Mouse (Mus musculus): ENCODE measurements around the gene Itgb1bp1.

The Itgb1bp1 gene

DNA sequence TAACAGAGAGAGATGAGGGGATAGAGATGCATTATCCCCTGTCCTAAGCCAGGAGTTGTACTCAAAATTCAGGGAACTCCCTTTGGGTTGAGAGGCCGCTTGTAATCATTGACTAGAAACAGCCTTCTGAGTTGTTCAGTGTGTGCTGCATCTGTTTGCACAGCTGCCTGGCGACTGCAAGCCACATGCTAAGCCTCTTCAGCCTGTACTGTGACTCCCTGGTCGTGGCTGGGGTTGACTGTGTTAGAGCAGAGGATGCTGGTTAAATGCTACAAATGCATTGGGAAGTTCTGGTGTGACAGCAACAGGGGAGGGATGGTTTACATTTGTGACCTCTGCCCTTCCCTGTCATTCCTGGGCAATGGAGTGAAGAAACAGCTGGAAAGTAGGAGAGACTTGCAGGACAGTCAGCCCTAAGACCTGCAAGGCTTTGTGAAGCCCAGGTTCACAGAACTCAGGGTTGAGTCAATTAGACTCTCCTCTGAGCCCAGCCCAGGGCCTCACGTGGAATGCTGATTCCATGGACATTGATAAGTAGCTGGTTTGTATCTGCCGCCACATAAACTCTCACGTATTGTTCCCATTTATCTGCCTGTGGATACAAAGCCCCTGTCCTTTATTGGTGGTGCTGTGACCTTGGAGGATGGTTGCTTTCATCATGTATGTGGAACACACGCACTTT, 38.2 kb downstream of the Itgb1bp1 start:
- DNase-seq (ENCODE audit: low spot score in 2 of 2): no peak

DNA sequence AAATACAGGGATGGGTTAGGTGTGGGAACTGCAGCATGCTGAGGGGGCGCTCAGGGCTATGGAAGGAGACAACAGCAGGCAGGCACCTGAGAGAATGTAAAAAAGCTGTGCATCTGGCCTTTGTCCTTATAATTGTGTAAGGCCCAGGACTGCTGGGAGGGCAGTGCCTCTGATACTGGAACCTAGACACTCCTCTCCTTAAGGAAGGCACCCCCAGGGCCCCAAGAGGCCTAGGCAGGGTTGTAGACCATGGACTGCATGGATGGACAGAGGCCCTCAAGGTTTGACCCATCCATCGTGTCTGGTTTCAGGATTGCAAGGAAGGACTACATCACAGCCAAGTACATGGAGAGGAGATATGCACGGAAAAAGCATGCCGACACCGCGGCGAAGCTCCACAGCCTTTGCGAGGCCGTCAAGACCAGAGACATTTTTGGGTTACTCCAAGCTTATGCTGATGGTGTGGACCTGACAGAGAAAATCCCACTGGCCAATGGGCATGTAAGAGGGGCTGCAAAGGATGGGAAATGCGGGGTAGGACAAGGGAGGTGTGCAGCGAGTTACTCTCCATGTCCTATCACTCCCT, 41.6 kb downstream of the Itgb1bp1 start:
- no peak for DNase-seq (ENCODE audit: low spot score in 2 of 2)

DNA sequence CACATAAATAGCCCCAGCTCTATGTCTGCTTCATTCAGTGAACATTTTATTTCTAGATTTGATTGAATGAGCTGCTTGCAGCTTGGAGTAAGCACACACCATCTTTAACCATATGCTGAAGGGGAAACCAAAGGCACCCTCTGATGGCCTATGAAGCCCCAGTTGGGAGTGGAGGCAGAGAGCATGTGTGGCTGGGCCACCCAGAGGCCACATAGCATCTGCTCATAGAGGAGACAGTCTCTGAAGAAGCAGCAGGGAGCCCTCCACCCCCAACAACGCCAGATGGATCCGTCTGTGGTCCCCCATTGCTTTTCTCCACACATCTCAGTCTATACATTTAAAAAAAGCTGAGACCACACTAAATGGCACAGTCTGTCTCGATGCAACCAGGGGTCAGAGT, 44.1 kb downstream of the Itgb1bp1 start:
- DNase-seq (ENCODE audit: low spot score in 2 of 2): no peak

DNA sequence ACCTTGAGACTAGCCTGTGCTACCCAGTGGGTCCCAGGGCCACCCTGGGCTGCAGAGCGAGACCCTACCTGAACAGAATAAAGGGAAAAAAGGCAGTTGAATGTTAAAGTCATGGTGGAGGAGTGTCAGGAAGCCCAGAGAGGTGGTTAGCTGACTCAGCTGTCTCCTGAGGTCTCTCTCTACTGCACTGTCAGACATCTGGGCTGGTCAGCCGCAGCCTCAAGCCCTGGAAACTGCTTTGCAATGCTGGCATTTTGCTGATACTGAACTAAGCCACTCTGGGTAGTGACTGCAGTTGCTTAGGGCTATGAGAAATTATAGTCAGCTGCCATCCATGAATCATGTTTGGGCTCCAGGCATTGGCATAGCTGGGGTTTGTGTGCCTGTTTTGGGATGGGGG, 51.5 kb downstream of the Itgb1bp1 start:
- DNase-seq (ENCODE audit: low spot score in 2 of 2): no peak

DNA sequence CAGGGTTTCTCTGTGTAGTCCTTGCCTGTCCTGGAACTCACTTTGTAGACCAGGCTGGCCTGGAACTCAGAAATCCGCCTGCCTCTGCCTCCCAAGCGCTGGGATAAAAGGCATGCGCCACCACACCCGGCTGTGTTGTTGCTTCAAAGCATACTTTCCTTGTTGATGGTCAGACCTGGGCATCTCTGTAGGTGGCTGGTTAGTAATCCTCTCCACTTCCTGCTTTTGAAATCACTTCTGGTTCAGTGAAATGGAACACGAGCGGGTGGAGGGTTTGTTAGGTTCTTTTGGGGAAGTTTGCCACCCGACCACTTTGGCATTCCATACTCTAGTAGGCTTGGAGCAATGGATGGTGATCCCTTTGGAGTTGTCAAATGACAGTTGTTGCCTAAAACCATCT, 52.4 kb downstream of the Itgb1bp1 start:
- DNase-seq (ENCODE audit: low spot score in 2 of 2): no peak

DNA sequence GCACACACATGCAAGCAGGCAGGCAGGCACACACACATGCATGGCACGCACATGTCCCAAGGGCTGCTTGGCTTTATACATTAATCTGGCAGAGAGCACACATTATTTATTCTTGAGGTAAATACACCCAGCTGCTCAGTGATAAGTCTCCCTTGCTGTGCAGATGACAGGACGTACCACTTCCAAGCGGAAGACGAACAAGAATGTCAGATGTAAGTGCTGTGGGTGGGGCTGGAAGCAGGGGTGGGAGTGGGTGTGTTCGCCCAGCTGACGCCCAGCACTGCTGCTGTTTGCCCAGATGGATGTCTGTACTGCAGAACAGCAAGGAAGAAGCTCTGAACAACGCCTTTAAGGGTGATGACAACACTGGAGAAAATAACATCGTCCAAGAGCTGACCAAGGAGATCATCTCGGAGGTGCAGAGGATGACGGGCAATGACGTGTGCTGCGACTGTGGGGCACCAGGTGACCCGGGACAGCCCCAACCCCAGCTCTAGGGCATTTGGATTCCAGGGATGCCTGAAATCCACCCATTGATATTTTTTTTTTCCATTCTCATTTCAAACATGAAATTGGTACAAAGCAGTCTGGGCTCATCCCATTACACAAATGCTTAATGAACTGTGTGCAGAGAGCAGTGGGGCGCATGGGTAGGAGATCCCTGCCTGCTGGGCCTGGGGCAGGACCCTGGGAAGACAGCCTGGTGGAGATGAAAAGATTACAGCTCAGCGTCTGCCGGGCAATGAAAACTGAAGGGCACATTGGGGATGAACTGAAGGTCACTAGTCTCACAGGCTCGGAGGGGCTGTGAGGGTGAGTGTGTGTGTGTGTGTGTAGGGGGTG, 56.8 kb downstream of the Itgb1bp1 start:
- DNase-seq (ENCODE audit: low spot score in 2 of 2): no peak

DNA sequence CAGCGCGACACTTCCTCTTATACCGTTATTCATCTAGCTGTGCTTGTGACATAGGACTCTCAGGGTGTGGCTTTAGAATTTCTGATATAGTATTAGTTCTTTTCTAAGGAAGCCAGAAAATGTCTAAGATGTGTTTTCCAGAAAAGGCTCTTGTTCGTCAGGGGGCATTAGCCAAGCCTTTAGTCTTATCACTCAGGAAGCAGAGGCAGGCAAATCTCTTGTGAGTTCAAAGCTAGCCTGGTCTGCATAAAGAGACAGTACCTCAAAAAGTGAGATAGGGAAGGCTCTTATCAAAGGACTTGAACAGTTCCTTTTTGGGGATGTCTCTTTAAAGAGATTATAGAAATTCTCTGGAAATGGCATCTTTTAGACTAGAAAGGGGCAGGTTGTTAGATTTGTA, 57.4 kb downstream of the Itgb1bp1 start:
- DNase-seq (ENCODE audit: low spot score in 2 of 2): no peak

DNA sequence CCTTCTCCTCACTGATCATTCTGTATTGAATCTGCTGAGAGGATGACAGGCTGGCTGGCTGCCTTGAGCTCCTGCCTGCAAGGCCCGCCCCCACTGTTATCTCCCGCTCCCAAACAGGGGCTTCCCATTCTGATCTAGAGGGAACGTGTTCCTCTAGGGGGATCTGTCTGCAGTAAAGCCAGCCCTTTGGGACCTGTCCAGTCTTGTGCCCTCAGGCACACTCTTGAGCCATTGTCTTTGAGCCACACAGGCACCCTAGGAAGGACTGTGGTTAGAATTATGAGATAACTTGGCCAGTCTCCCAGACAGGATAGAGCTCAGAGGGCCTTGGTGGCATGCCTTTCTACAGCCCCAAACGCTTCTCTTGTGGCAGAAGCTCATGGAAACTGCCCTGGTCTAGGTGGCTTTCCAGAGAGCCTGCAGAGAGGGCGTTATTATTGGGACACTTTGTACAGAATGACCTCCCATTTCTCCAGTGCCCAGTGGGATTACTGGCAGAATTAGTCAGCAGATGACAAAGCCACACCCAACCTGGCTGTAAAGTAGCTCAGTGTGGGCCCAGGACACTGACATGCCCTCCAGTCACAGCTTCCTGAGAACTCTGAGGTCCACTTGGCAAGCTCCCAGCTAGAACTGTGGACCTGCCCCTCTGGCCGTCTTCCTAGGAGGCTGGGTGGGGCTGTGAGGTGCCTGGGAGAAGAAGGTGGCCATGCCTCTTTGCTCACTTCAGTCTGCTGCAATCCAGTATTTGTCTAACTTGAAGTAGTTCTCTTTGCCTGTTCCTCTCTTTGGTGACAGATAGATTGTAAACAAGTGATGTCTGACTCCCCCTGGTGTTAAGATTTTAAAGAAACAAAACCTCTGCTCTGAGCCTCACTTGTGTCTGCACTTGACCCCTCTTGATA, 58.8 kb downstream of the Itgb1bp1 start:
- no peak for DNase-seq (ENCODE audit: low spot score in 2 of 2)

DNA sequence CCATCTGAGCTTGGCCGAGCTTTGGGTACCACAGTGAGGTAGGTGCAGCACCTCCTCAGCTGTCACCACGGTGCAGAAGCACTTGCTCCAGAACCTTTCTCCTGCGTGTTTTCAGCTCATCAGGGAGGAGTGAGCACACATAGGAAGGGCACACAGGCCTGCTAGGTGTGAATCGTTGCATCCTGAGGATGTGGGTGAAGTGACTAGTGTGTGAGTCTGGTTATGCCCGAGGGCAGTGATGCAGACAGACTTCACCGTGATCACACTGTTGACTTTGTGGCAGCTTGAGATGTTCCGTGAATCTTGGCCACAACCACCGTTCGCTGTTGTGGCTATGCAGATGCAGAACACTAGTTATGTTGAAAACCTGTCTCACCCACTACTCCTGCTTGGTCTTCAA, 59.8 kb downstream of the Itgb1bp1 start:
- no peak for DNase-seq (ENCODE audit: low spot score in 2 of 2)

DNA sequence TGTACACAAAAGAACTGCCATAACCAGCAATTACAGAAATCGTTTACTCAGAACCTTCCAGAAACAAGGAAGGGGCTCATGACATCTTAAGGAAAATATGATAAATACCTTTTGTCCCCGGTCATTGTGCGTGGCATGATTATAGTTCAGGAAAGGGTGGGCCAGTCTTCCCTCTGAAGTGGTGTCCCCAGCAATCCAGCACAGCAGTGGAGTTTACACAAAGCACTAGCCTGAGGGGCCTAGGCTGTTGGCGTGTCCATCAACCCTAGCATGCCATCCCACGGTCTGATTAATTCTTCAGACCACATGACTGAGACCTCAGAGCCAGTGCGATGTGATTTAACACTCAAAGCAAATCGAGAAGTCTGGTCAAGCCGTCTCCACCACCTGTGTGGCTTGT, 60.7 kb downstream of the Itgb1bp1 start:
- no peak for DNase-seq (ENCODE audit: low spot score in 2 of 2)

DNA sequence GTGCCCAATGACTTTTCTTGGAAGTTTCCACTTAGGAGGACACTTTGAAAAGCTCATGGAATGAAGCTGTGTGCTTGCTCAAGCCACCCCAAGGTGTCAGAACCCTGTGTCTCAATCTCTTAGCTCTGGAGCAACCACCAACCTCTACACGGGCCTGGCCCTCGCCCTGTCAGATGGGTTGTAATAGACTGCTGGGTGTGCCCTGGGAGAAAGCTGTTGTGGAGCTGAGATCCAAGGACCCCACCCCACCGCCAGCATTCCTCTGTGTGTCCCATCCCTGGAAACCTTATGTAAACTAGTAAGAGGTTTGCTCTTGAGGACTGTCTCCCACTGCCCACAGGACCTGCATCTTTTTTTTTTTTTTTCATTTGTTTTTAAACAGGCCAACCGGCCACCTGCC, 62.2 kb downstream of the Itgb1bp1 start:
- DNase-seq (ENCODE audit: low spot score in 2 of 2): no peak

DNA sequence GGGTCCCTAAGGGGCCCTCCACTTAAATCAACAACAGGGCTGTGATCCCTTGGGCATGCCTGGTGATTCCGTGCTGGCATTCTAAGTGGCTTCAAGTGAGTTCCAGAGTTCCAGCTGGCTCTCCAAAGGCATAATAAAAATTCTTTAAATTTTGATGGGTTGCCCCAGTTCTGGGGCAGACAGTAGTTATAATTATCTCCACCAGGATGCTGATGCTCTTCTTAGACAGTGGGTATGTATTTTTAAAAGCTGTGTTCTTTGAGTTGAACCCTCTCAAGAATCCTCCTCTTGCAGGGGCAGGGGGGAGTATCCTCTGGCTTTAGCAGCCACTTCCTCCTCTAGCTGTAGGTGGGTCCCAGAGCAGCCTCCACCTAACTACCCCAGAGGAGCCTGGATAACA, 65.5 kb downstream of the Itgb1bp1 start:
- no peak for DNase-seq (ENCODE audit: low spot score in 2 of 2)

DNA sequence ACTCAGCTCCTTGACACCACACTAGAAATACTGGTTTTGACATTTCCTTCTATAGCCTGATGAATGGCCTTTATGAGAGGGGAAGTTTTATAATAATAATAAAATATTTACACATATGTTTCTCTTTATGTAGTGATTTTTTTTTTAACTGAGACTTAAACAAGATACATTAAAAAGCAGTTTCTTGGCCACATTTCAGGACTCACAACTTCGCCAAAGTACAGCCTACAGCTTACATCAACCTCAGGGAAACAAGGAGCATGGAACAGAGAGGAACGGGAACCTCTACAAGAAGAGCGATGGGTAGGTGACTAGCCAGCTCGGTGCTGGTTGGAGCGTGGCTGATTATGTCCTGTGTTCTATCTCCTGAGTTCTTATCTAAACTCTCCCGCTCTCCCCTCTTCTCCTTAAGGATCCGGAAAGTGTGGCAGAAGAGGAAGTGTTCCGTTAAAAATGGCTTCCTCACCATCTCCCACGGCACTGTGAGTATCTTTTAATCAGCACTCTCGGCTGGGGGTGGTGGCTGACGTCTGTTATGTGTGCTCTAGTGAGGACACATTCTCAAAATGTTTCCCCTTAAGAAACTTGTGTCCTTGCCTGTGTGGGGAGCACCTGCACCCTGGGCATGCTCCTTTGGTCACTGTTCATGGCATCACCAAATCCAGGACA, 68.2 kb downstream of the Itgb1bp1 start:
- DNase-seq (ENCODE audit: low spot score in 2 of 2): no peak

DNA sequence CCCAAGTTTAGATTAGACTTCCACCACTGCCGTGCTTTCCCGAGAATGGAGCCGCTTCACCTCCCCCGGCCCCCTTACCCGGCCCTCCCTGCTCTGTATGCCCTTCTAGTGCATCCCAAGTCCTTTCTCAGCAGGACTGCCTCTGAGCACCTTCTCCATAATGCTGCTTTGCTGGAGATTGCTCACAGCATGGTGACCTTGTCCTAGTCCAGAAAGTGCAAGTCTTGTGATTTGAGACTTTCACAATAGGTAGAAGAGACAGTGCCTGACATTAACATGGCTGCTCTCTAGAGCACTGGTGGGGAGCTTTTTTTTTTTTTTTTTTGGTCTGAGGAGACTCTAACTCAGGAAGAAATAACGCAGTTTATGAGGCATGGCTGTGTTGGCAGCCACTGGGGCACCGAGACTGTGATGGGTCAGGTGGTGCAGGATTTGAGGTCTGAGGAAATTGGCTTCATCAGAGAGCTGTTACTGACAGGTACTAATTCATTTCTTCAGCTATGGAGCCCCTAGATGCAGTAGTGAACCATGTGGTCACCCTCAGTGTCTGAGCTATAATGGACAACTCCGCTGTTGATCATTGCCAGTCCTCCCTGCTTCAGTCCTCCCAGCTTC, 71.4 kb downstream of the Itgb1bp1 start:
- no peak for DNase-seq (ENCODE audit: low spot score in 2 of 2)

DNA sequence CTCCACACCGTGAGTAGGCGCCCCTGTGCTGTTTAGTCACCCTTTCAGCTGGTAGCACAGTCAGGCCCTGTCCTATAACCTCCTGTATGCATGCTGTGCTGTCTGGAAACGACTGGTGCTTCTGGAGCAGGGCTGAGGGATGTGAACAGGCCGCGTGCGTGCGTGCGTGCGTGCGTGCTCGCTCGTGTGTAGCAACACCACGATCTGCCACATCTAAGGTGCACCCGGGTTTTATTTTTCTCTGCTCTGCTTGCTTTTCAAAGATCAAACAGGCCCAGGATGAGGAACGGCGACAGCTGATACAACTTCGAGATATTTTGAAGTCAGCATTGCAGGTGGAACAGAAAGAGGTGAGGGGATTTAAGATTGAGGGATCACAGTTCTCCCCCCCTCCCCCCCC, 73.2 kb downstream of the Itgb1bp1 start:
- no peak for DNase-seq (ENCODE audit: low spot score in 2 of 2)

DNA sequence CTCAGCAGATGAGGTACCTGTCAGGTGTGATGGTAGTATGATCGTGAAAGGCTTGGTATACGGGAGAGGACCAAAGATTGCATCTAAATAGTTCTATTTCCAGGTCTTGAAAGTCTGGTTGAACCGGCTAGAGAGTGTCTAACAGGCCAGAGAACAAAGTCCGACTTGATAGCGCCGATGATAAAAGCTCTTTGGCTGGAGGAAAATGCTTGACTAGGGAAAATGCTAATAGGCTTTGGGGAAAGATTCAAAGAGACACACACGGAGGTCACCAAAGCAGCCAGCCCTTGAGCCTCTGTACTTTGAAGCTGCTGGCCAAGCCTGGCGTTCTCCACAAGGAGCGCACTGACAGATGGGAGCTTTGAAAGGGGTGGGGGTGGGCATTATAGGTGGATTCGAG, 76.8 kb downstream of the Itgb1bp1 start:
- no peak for DNase-seq (ENCODE audit: low spot score in 2 of 2)

DNA sequence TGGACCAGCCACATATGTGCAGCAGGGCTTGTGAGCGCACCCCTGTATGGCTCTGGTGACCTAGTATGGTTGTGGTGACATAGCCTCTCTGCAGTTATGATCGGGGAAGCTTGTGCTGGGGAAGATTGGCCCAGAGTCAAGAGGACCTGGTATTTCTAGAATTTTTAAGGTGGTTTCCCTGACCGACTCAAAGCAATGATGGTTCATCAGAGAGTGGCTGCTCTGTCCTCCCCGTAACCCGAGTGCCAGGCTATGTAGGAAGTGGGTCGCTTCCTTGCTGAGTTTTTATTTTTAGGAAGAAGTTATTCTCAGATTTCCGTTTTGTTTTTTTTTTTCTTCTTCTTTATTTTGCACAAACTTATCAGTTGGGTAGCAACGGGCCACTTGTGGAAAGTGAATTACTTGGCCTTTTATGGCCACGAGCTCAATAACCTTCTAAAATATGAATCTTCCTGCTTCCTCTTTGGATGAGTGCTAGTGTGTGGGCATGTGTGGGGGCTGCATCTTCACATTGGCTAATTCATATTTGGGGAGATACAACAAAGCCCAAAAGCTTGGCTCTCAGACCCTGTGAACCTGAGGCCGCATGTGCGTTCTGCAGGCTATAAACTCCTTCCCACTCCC, 77.8 kb downstream of the Itgb1bp1 start:
- DNase-seq (ENCODE audit: low spot score in 2 of 2): no peak

DNA sequence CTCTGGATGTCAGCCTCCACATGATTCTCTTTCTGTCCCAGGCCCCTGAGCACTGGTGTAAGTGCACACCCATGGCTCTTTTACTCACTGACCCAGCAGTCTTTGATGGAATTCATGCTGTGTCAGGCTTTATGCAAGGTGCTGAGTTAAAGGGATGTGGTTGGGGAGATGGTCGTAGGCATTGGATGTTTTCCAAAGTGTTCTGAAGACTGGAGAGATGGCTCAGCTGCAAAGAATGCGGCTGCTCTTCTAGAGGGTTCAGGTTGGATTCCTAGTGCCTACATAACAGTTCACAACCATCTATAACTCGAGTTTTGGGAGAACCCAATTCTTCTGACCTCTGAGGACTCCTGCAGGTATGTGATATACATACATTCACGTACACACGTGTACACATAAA, 78.7 kb downstream of the Itgb1bp1 start:
- no peak for DNase-seq (ENCODE audit: low spot score in 2 of 2)

DNA sequence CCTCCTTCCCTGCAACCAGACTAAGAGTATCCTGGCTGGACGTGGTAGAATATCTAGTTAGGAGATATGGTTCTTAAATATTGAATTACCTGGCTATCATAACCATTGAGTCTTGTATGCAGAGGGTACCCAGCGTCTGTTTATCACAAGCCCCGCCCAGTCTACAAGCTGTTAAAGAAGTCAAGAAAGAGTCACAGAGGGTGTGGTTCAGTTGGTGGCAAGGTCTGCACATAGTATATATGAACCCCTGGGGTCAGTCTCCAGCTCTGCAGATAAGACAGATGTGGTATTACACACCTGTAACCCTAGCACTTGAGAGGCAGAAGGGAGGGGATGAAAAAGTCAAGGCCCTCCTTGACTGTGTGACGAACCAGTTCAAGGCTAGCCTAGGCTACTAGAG, 80.3 kb downstream of the Itgb1bp1 start:
- DNase-seq (ENCODE audit: low spot score in 2 of 2): no peak

DNA sequence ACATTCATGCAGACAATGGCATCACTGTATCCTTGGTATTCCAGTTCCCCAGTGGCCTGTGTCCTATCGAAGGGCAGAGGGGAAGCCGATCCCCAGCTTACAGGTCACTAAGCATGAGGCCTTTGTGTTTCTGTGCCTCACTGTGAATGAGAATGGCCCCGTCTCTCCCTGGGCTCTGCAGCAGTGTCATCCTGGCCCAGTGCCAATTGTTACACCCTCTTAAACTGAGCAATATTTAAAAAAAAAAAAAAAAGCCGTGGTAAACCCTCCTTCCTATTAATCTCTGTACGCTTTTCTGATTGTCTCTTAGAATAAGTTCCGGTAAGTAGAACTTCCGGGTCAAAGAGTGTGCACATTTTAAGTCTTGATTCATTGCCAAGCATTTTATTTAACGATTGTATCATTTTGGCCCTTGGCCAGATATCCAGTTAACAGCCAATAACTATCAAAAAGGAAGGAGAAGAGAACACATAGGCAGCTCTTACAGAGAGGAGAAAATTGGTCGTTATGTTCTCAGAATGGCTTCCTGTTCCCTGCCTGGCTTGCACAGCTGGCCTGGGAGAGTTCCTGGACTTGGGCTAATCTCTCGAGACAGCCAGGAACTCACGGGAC, 81.3 kb downstream of the Itgb1bp1 start:
- peak in 1 of 2 experiments; percentile 11 for DNase-seq (ENCODE audit: low spot score in 2 of 2)
